Mouse (Mus musculus): ENCODE results near the gene B3galt4. TPM values are rescaled to one million over a fixed set of nuclear protein-coding genes. Genes with fewer than 3 reads are reported as not detected.

B3galt4 gene
- total and polyA plus RNA-seq, 2 experiments from 2014 or later: 10.7 to 12.3 TPM

DNA sequence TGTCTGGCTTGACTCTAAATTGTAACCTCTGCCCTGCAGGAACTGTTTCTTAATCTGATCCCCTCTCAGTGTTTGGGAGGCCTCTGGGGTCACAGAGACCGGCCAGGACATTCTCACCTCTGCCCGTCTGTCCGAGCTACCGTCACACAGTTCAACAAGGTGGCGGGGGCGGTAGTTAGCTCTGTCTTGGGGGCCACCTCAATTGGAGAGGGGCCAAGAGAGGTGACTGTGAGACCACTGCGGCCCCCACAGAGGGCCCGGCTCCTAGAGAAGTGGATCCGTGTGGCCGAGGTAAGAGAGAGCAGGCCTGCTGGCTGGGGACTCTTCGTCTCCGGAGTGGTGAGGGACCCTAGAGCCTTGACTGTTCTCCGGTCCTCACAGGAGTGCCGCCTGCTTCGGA lies 18.3 kb downstream of the B3galt4 start:
- Histone ChIP-seq H3K27me3 (ENCODE audit: insufficient read depth, low read length) (no peaks in the 10 kb centered on the region), H3K4me1 (ENCODE audit: insufficient read depth, low read length) (no peaks in the 10 kb centered on the region), H3K27ac (no peak overlapping the region), H3K36me3 (ENCODE audit: insufficient read depth, low read length) (peaks cover 15% of the 10 kb centered on the region), H3K4me2 (ENCODE audit: low read depth, low read length) (no peak overlapping the region), H3K9ac (replicated peaks; ENCODE audit: low read length) (no peak overlapping the region), H3K4me3 (ENCODE audit: low read length) (no peak overlapping the region), H3K9me3 (ENCODE audit: low read length) (no peaks in the 10 kb centered on the region)
- 96% methylated on average over 15 of the region's 15 CpGs for WGBS
- no peak for TF ChIP-seq CTCF (IDR thresholded peaks at IDR 0.05; ENCODE audit: low read depth)
- DNase-seq (ENCODE audit: low spot score) (no peak), ATAC-seq (no peak)

DNA sequence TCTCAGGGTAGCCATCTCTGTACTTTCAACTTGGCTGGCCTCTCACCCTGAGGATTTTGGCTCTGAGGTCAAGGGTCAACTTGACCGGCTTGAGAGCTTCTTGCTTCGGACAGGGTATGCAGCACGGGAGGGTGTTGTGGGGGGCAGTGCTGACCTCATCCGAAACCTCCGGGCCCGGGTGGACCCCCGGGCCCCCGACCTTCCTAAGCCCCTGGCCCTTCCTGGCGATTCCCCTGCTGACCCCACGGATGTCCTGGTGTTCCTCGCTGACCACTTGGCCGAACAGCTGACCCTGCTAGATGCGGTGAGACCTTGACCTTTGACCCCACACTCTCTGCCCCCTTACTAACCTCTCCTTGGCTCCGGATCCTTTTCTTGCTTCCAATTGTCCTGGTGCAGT lies 18.8 kb downstream of the B3galt4 start:
- H3K4me3 ChIP-seq (ENCODE audit: low read length): no peak overlapping the region
- no peak for DNase-seq (ENCODE audit: low spot score)
- peaks cover 20% of the 10 kb centered on the region for H3K36me3 ChIP-seq (ENCODE audit: insufficient read depth, low read length)
- H3K4me2 ChIP-seq (ENCODE audit: low read depth, low read length): no peak overlapping the region
- no peak overlapping the region for H3K27ac ChIP-seq
- no peak overlapping the region for H3K9ac ChIP-seq (replicated peaks; ENCODE audit: low read length)
- ATAC-seq: no peak
- 85% methylated on average over 14 of the region's 14 CpGs for WGBS
- H3K9me3 ChIP-seq (ENCODE audit: low read length): no peaks in the 10 kb centered on the region
- H3K27me3 ChIP-seq (ENCODE audit: insufficient read depth, low read length): no peaks in the 10 kb centered on the region
- no peak for TF ChIP-seq CTCF (IDR thresholded peaks at IDR 0.05; ENCODE audit: low read depth)
- no peaks in the 10 kb centered on the region for H3K4me1 ChIP-seq (ENCODE audit: insufficient read depth, low read length)

DNA sequence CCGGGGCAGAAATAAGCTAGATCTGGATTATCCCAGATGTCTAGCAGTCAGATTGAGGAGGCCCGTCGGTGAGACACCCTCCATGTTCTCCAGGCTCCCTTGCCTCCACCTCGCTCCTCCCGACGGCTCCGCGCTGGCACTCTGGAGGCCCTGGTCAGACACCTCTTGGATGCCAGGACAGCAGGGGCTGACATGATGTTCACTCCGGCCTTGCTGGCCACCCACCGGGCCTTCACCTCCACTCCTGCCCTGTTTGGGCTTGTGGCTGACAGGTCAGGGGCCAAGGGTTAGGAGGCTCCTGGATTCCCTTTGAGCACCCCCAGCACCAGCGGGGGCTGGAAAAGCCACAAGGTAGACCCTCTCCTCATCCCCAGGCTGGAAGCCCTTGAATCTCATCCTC lies 19.3 kb downstream of the B3galt4 start:
- DNase-seq (ENCODE audit: low spot score) (no peak), ATAC-seq (no peak)
- TF ChIP-seq CTCF (IDR thresholded peaks at IDR 0.05; ENCODE audit: low read depth): no peak
- H3K4me2 ChIP-seq (ENCODE audit: low read depth, low read length): no peak overlapping the region
- no peak overlapping the region for H3K4me3 ChIP-seq (ENCODE audit: low read length)
- peaks cover 16% of the 10 kb centered on the region for H3K36me3 ChIP-seq (ENCODE audit: insufficient read depth, low read length)
- WGBS: 91% methylated on average over 11 of the region's 11 CpGs
- H3K27ac ChIP-seq: no peak overlapping the region
- H3K9ac ChIP-seq (replicated peaks; ENCODE audit: low read length): no peak overlapping the region
- no peaks in the 10 kb centered on the region for H3K9me3 ChIP-seq (ENCODE audit: low read length)
- H3K27me3 ChIP-seq (ENCODE audit: insufficient read depth, low read length): no peaks in the 10 kb centered on the region
- H3K4me1 ChIP-seq (ENCODE audit: insufficient read depth, low read length): no peaks in the 10 kb centered on the region

DNA sequence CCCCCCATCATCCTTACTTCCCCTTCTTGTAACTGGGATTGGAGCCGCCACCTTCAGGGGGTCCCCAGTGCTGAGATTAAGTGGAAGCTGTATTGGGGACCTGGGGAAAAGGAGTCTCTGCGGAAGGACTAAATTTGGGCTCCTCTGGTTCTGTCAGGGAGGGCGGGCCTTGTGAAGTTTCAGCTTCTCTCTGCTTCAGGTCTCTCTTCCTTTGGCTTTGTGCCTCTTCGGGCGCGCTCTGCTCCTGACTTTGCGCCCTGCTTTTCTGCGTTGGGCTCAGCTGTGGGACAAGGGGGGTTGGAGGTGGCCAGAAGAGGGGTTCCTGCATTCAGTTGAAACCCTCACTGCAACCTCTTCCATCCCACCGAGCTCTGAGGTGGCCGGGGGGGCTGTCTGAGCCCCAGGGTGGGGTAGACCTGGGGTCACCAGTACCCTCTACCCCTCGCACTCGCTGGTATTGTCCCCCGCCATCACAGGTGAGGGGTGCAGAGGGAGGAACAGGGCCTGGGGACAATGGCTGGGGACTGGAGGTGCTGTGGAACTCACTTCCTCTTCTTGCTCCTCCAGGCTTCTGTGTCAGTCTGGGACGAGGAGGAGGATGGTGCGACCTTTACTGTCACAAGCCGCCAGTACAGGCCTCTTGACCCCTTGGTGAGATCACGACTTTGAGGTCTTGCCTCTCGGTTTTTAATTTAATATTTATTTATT lies 20.0 kb downstream of the B3galt4 start:
- H3K27ac ChIP-seq: 0 out of 2 replicates have a peak overlapping the region, but pooled peaks have one; percentile 90
- H3K4me1 ChIP-seq (ENCODE audit: insufficient read depth, low read length): no peaks in the 10 kb centered on the region
- ATAC-seq (no peak), DNase-seq (ENCODE audit: low spot score) (no peak)
- H3K36me3 ChIP-seq (ENCODE audit: insufficient read depth, low read length): peaks cover 16% of the 10 kb centered on the region
- WGBS: 38% methylated on average over 18 of the region's 18 CpGs
- peak overlapping the region; percentile 89 for H3K4me3 ChIP-seq (ENCODE audit: low read length)
- H3K9me3 ChIP-seq (ENCODE audit: low read length): no peaks in the 10 kb centered on the region
- peak overlapping the region; percentile 86 for H3K9ac ChIP-seq (replicated peaks; ENCODE audit: low read length)
- TF ChIP-seq CTCF (IDR thresholded peaks at IDR 0.05; ENCODE audit: low read depth): no peak
- H3K27me3 ChIP-seq (ENCODE audit: insufficient read depth, low read length): no peaks in the 10 kb centered on the region
- peak overlapping the region; percentile 100 for H3K4me2 ChIP-seq (ENCODE audit: low read depth, low read length)

DNA sequence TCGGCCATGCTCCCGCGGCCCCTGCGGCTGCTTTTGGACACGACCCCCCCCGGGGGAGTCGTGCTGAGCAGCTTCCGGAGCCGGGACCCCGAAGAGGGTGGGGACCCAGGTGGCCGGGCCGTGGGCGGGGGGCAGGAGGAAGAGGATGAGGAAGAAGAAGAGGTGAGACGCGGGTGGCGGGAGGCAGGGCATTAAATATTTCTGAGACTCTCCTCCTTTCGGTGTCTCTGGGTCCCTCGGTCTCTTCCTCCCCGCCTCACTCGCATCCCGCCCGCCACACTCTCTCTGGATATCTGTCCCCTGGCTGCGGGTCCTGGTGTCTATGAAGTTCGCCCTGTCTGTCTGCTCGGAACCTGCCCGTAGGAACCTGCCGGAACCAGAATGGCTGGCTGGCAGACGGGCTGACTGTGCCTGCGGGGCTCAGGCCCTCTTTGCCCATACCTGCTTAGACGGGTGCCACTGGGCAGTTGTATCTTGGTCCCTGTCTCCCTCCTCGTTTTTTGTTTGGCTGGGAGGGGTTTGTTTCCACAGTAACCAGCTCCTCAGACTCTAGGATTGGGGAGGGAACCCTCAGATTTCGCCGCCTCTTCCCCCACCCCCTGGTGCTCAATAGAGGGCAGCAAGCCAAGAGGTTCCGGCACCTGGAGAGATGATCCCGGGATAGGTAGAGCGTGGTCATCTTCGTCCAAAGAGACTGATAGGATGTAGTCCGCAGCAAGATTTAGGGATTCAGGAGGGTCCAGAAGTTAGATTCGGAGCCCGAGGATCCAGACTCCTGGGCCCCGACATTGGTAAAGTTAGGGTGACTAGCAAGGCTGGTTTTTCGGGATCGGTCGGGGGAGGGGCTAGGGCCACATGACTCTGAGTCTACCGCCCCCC lies 20.8 kb downstream of the B3galt4 start:
- no peaks in the 10 kb centered on the region for H3K27me3 ChIP-seq (ENCODE audit: insufficient read depth, low read length)
- ATAC-seq (no peak), DNase-seq (ENCODE audit: low spot score) (peak; percentile 41)
- H3K4me2 ChIP-seq (ENCODE audit: low read depth, low read length): peak overlapping the region; percentile 100
- H3K9me3 ChIP-seq (ENCODE audit: low read length): no peaks in the 10 kb centered on the region
- peak; percentile 22; the same call in 1 of the 2 replicates for TF ChIP-seq CTCF (IDR thresholded peaks at IDR 0.05; ENCODE audit: low read depth)
- peak overlapping the region; percentile 86 for H3K9ac ChIP-seq (replicated peaks; ENCODE audit: low read length)
- H3K27ac ChIP-seq: peak overlapping the region; percentile 90
- H3K36me3 ChIP-seq (ENCODE audit: insufficient read depth, low read length): peaks cover 16% of the 10 kb centered on the region
- under 1% methylated on average over 44 of the region's 45 CpGs for WGBS
- peak overlapping the region; percentile 89 for H3K4me3 ChIP-seq (ENCODE audit: low read length)
- H3K4me1 ChIP-seq (ENCODE audit: insufficient read depth, low read length): no peaks in the 10 kb centered on the region

DNA sequence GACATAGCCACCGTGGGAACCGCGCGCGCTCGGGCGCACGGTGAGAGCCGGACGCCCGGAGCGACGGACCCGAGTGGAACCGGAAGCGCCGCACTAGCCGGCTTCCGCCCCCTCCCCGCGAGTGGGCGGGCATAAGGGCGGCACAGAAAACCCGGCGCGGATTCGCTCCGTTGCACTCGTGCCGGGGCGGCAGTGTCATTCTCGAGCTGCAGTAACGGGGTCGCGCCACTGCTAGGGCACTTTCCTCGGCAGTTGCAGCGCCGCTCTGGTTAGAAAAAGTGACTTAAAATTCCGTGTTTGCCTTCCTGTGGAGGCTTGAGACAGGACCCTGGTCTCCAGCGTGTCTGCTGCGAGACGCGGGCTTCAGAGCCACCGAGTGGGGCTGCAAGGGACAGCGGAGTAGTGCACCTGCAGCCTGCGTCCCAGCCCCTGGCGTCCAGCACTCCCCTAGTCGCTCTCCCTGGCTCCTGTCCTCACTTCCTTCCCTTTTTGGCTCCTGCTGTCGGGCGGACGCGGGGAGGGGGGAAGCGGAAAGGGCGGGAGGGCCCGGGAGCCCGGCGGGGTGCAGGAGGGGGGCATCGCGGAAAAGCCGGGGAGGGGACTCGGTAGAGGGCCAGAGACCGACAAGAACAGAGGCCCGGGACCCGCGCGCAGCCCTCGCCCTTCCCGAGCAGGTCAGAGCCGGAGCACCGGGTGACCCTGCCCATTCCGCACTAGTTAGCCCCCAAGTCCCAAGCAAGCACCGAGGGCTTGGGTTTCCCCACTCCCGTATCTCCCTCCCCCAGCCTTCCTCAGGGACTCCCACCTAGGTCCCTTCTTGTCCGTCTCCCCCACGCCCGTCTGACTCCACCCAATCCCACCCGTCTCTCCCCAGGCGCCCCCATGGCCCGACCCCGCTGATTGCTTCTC lies 21.7 kb downstream of the B3galt4 start, which contains the start of gene Rgl2:
Gene Rgl2 (plus strand): TSS at position 173 of the 909 bp plus-strand sequence.
- DNase-seq (ENCODE audit: low spot score): peak; percentile 98
- Histone ChIP-seq H3K4me3 (ENCODE audit: low read length) (peak within 1 kb of the TSS; percentile 89), H3K4me1 (ENCODE audit: insufficient read depth, low read length) (no peaks in the 10 kb centered on the region), H3K27ac (peak within 1 kb of the TSS; percentile 90), H3K27me3 (ENCODE audit: insufficient read depth, low read length) (no peaks in the 10 kb centered on the region), H3K36me3 (ENCODE audit: insufficient read depth, low read length) (peaks cover 16% of the 10 kb centered on the region), H3K9ac (replicated peaks; ENCODE audit: low read length) (peak within 1 kb of the TSS; percentile 86), H3K9me3 (ENCODE audit: low read length) (no peaks in the 10 kb centered on the region), H3K4me2 (ENCODE audit: low read depth, low read length) (peak within 1 kb of the TSS; percentile 100)
- WGBS: under 1% methylated on average over 75 of the region's 80 CpGs
- peak; percentile 92 for ATAC-seq
- TF ChIP-seq CTCF (IDR thresholded peaks at IDR 0.05; ENCODE audit: low read depth): peak; percentile 70
